Mouse (Mus musculus) left cerebral cortex, adult 18-20 months (tissue): Measurements from ENCODE around the gene Smug1. TPM values are rescaled to one million over a fixed set of nuclear protein-coding genes. Genes with fewer than 3 reads are reported as not detected.

Experiments used
- DNase-seq, 2 experiments: peaks; one replicate each; pipeline ENCODE4 v3.0.0; 2021 to 2022; ENCODE audit warnings: low spot score in 2 of 2, mixed read lengths in 1 of 2
- total RNA-seq, 2 experiments: library from RNA; stranded (reverse); gene quantifications; 2 replicates each; pipeline ENCODE4 v1.2.3; 2021

Gene Smug1
- total RNA-seq, 2 experiments from 2014 or later = 21.8 to 22.6 TPM

DNA sequence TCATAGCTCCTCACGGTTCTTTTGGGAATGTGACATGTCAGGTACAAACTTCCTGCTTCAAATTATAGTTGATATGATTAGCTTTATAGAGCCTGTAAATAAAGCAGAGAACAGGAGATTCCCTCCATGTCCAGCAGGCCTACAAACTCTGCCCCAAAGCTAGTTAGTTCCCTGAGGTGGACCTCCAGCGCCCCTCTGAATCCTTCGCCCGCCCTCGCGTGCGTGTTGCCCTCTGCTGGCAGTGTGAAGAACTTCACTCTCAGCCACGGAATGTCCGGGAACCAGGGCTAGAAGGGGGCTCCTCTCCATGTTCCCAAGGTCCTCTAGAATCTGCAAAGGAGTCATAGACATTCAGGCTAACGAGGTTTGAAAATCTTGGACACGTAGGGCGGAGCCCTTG is 11.2 kb upstream of the Smug1 start:
- peak in 1 of 2 experiments; percentile 27 for DNase-seq

- DNase-seq = no peak
These were observed 10.7 kb upstream of the Smug1 start for GRCm38 (mm10) chr15:103177611-103178041.

- peak; percentile 91 to 97 for DNase-seq
These were observed 10.1 kb upstream of the Smug1 start for GRCm38 (mm10) chr15:103176874-103177421.

- no peak for DNase-seq
These were observed 6.4 kb upstream of the Smug1 start for GRCm38 (mm10) chr15:103173251-103173650.

- DNase-seq = peak; percentile 54
These were observed 5.6 kb upstream of the Smug1 start for GRCm38 (mm10) chr15:103172537-103172936.

DNA sequence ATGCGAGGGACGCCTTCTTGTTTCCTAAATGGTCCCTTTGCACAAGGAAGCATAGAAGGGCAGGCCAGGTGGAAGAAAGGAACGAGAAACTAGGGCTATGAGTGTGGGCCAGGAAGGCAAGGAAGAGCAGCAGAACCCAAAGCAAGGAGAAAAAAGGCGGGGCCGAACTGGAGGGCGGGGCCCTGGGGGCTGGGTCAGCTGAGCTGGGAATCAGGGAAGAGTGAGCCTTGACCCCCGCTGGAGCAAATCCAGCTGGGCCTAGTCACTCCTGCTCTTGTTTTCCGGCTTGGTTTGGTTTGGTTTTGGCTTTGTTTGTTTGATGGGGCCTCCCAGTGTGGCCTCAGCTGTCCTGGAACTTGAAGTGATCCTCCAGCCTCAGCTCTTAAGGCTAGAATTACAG is 4.4 kb upstream of the Smug1 start:
- DNase-seq = no peak

GRCm38 (mm10) chr15:103170316-103170679 is 3.4 kb upstream of the Smug1 start:
- DNase-seq = no peak

- no peak for DNase-seq
These were observed 2.9 kb upstream of the Smug1 start for GRCm38 (mm10) chr15:103169612-103170315.

- DNase-seq = no peak
These were observed 2.1 kb upstream of the Smug1 start for GRCm38 (mm10) chr15:103168801-103169611.

DNA sequence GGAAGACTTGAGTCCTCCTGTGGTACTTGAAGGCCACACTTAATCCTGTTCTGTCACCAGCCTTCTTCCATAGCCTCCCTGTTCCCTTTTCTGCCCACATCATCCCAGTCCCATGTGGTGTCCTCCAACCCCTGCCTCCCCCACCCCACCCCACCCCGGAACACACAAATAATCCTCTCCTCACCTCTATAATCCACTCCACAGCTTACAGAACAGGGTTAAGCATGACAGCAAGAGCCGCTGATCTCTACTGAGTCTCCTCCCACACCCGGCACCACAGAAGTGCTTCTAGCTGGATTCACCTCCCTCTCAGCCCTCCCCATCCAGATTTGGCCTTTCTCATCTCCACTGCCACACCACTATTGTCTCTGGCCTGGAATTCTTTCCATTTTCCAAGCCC is 894 bp upstream of the Smug1 start:
- no peak for DNase-seq

DNA sequence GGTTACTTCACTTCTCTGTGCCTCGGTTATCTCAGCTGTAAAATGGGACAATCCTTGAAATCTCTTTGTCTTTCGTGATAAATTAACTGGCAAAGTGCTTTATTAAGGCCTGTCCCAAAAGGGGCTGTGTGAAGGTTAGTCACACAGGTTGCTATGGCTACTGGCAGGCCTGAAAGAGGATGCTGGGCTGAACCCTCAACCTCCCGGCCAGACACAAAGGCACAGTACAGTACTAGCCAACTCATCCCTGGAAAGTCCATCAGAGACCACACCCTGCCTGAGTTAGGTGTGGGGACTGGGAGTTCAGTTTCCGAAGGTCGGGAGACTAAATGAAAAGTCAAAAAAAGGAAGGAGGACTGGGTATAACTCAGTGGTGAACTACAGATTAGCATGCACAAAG is 968 bp downstream of the Smug1 start:
- DNase-seq = no peak

DNA sequence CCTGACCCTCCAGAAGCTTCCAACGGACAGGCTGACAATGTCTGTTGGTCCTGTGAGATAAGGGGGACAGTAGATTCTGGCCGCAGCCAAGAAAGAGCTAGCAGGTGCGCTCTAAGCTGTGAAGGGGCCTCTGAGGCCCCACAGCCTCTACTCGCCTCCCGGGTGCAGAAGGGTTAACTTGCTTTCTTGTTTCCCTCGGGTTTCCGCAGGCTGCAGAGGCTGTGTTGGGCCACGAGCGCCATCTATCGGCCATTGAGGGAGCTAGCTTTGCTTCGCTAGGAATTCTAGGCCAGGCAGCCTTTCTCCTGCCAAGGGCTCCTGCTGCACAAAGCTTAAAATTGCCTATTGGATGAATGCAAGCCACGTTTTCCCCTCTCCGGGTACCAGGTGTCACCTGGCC is 1.5 kb downstream of the Smug1 start:
- peak; percentile 92 to 93 for DNase-seq

DNA sequence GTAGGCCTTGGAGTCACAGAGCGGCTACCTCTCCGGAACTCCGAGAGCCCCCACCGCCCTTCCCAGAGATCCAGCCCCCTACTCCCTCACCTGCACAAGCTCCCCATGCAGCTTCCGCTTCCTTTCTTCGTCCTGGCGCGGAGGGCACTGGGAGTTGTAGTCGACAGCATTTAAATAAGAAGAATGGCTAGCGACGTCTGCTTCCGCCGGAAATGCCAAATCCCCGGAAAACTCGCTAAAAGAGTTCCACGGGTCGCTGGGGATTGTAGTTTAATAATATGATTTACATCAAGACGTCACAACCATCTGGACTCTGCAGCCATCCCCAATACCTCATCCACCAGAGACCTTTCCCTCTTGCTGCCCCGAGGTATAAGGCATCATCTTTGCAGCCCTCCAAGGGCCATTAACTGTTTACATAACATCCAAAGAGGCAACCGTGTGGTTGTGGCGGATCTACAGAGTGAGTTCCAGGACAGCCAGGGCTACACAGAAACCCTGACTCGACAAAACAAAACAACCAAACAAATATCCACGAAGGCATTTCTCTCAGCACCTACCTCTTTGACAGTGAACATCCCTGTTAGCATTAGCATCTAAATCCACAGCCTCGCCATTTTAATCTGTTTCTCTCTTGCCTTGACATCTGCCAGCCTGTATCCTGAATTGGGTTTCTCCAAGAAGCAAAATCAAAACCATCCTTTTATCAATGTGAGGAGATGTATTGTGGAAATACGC is 3.5 kb downstream of the Smug1 start:
- peak; percentile 93 to 94 for DNase-seq

GRCm38 (mm10) chr15:103157585-103157984 is 9.3 kb downstream of the Smug1 start:
- DNase-seq = peak; percentile 46 to 57

DNA sequence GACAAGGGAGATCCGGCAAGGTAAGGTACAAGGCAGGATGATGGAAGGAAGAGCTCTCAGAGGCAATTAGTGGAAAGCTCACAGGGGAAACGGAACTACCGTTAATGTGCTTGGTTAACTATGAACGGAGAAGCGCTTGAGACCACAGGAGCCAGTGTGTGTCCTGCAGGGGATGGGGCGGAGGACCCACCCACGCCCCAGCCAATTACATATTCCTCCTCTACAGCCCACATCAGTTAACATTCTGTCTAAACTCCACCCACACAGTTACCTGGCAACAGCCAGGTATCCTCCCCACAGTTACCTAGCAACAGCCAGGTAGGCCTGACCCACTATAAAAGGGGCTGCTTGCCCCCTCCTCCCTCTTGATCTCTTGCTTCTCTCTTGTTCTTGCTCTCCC is 10.0 kb downstream of the Smug1 start:
- DNase-seq = no peak

GRCm38 (mm10) chr15:103155366-103156321 is 11.2 kb downstream of the Smug1 start:
- DNase-seq = no peak

- no peak for DNase-seq
These were observed 13.8 kb downstream of the Smug1 start for GRCm38 (mm10) chr15:103152890-103153610.

- DNase-seq = no peak
These were observed 14.5 kb downstream of the Smug1 start for GRCm38 (mm10) chr15:103152371-103152770.

DNA sequence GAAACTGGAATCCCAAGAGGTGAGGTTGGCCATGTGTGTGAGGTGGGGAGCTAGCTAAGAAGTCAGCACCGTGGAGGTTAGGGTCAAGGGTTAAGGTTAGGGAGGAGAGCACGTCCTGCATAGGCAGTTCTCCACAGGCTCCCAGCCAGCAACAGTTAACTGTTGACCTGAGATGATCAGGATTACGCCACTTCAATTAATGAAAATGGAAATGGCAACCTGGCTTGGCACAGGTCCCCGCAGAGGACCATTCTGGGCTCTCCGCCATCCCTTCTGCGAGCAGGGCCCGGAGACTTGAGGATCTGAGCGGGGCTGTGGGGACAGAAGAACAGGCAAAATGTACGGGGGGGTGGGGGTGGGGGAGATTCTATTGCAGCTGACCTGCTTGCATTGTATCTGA is 19.1 kb downstream of the Smug1 start:
- no peak for DNase-seq

DNA sequence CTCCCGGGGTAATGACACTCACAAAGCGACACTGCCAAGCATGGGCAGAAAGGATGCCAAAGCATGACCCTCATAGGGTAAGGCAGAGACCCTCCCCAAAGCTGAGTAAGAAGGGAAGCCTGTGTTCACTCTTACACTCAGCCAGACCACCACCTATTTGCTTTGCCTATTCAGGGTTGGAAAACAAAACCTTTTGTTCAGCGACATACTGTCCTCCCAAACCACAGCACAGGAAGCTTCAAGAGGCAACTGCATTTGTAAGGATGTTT is 19.5 kb downstream of the Smug1 start:
- DNase-seq = no peak
